Mouse (Mus musculus) Patski (cell line): ENCODE results near the gene Kif3a. TPM values are rescaled to one million over a fixed set of nuclear protein-coding genes. Genes with fewer than 3 reads are reported as not detected.

Source experiments
- ATAC-seq: fragments of 100-300 bp; one replicate; pipeline ENCODE4 v1.8.0; 2021
- CTCF ChIA-PET: fragments of 350-600 bp; sonication (Branson Sonifier 250); formaldehyde crosslinking; loops from one replicate; lab custom pipeline; 2022; ENCODE audit warnings: inconsistent platforms; lab: Charles Lee
- POLR2A ChIA-PET: fragments of 350-600 bp; sonication (Branson Sonifier 250); formaldehyde crosslinking; loops from one replicate; lab custom pipeline; 2022; ENCODE audit warnings: antibody characterized with exemption, inconsistent platforms; lab: Charles Lee
- DNase-seq: peaks from one replicate; pipeline ENCODE4 v3.0.0-alpha.2; 2011; ENCODE audit warnings: low read depth, low spot score
- H3K27me3 ChIP-seq: fragments of 371-371 bp; one replicate; pipeline ENCODE4 v1.5.1; 2021
- CTCF ChIP-seq: fragments of 100-300 bp; IDR thresholded peaks from one replicate; pipeline ENCODE4 v1.5.1; 2021
- in situ Hi-C: fragments of 300-500 bp; cut with MboI; formaldehyde crosslinking; loops from 3 replicates; pipeline ENCODE4 v1.11.1; 2018; ENCODE audit warnings: low pct_unique_long_range_greater_than_20kb, mixed read lengths
- polyA plus RNA-seq: library from polyadenylated mRNA; unstranded; gene quantifications from one replicate; pipeline ENCODE4 v1.2.3, GENCODE M21; 2021

Gene Kif3a
- polyA plus RNA-seq, 1 experiment from 2014 or later, result 52.7 TPM

- ATAC-seq (no peak), DNase-seq (no peak)
- ChIA-PET POLR2A (interaction anchor here (0.6 kb wide), 1 partner anchor 78 kb away, joined by 3 read pairs; no protein-coding TSS in a partner anchor), CTCF (interaction anchor here (0.7 to 1.8 kb wide), 2 partner anchors 9 to 10 kb away, joined by 3 to 5 read pairs; no protein-coding TSS in a partner anchor)
- in situ Hi-C loops, result no loop called here
- H3K27me3 ChIP-seq, result peaks cover 8% of the 10 kb centered on the region
- TF ChIP-seq CTCF, result no peak
Observed at GRCm38 (mm10) chr11:53637803-53638260, 70.7 kb downstream of the Kif3a start.

- POLR2A ChIA-PET, result no interaction called here
- ATAC-seq, result no peak
- peaks cover 4% of the 10 kb centered on the region for H3K27me3 ChIP-seq
- in situ Hi-C loops, result no loop called here
- no peak for TF ChIP-seq CTCF
- no peak for DNase-seq
- CTCF ChIA-PET, result no interaction called here
Observed at GRCm38 (mm10) chr11:53642744-53643279, 75.6 kb downstream of the Kif3a start.

GRCm38 (mm10) chr11:53644017-53644416 is 76.8 kb downstream of the Kif3a start:
- H3K27me3 ChIP-seq, result peaks cover 4% of the 10 kb centered on the region
- no peak for DNase-seq
- in situ Hi-C loops, result no loop called here
- no peak for ATAC-seq
- ChIA-PET POLR2A (no interaction called here), CTCF (no interaction called here)
- no peak for TF ChIP-seq CTCF

- POLR2A ChIA-PET, result no interaction called here
- CTCF ChIA-PET, result interaction anchor here (1.2 kb wide), 1 partner anchor 23 kb away, joined by 3 read pairs; no protein-coding TSS in a partner anchor
- in situ Hi-C loops, result no loop called here
- no peaks in the 10 kb centered on the region for H3K27me3 ChIP-seq
- no peak for TF ChIP-seq CTCF
- DNase-seq (no peak), ATAC-seq (no peak)
Observed at GRCm38 (mm10) chr11:53651441-53651840, 84.3 kb downstream of the Kif3a start.

Other genes with a start within 250 kb of the Kif3a start
- 14.4 TPM for gene Zcchc10, start 242.7 kb upstream of the Kif3a start, polyA plus RNA-seq
- gene Aff4, start 216.5 kb upstream of the Kif3a start, polyA plus RNA-seq, result 73.6 TPM
- 0.12 TPM for gene Leap2, start 144.2 kb upstream of the Kif3a start, polyA plus RNA-seq
- 664 TPM for gene Uqcrq, start 136.5 kb upstream of the Kif3a start, polyA plus RNA-seq
- gene Gdf9, start 136.4 kb upstream of the Kif3a start, polyA plus RNA-seq, result 0.08 TPM
- gene Gm10447, start 110.3 kb upstream of the Kif3a start, polyA plus RNA-seq, result not detected
- not detected for gene Shroom1, start 110.2 kb upstream of the Kif3a start, polyA plus RNA-seq
- gene Gm9837, start 96.9 kb upstream of the Kif3a start, polyA plus RNA-seq, result not detected
- not detected for gene Gm9945, start 87.2 kb upstream of the Kif3a start, polyA plus RNA-seq
- not detected for gene Sowaha, start 87.1 kb upstream of the Kif3a start, polyA plus RNA-seq
- gene Sept8, start 48.1 kb upstream of the Kif3a start, polyA plus RNA-seq, result 55.7 TPM
- gene Il4, start 51.3 kb downstream of the Kif3a start, polyA plus RNA-seq, result 3.2 TPM
- gene Il13, start 67.3 kb downstream of the Kif3a start, polyA plus RNA-seq, result not detected
- 20.9 TPM for gene Rad50, start 139.9 kb downstream of the Kif3a start, polyA plus RNA-seq
- gene Il5, start 153.4 kb downstream of the Kif3a start, polyA plus RNA-seq, result not detected
- gene Irf1, start 202.6 kb downstream of the Kif3a start, polyA plus RNA-seq, result 30.7 TPM
- 0.44 TPM for gene Gm17334, start 205.8 kb downstream of the Kif3a start, polyA plus RNA-seq